Mouse (Mus musculus): ENCODE data around the gene Ppp5c. TPM values are rescaled to one million over a fixed set of nuclear protein-coding genes. Genes with fewer than 3 reads are reported as not detected.
"Not testable (repeated sequence)": the region's sequence is repeated elsewhere in the genome, so short reads cannot be mapped to it uniquely, and the experiment has no call there.

The Ppp5c gene
- polyA plus RNA-seq (2015; fragmentation: Nextera tagmentation; extraction: Ambion mirVana): 44.4 and 45.0 TPM in 2 replicates

DNA sequence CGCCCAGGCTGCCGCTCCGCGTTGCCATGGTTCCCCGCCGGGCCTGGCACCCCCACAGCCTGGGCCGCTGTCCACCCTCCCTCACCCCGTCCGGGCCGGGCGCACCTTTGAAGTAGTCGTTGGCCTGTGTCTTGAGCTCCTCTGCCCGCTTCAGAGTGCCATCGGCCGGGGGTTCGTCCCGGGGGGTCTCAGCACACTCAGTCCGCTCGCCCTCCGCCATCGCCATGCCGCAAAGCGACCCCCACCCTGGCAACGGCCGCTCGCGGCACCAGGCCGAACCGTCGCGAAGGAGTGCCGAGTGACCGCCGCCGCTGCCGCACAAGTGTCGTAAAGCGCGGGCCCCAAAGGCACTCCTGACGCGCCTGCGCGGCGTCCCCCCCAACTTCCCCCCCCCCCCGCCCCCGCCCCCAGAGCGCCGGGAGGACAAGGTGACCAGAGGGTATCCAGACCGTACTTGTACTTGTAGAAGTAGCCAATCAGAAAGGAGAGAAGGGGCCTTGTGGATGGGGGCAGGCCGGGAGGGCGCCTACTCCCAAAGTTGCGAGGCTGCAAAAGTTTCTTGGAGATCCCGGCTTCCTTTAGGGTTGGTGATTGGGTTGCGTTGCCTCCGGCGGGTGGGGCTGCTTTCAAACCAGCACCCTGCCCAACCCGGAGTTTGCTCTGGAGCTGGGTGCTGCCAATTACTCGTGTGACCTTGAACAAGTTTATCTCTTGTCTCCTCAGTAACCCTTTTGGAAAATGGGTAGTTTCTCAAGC, at the start of gene Ppp5c:
TSS of gene Ppp5c (minus strand) at position 337 of the 756 bp plus-strand sequence.
- H3K4me2 ChIP-seq (replicated peaks; ENCODE audit: low read depth): peak within 1 kb of the TSS; percentile 83
- H3K4me1 ChIP-seq (replicated peaks; ENCODE audit: control insufficient read depth, insufficient read depth, low read length): peaks cover 20% of the 10 kb centered on the region
- WGBS: under 1% methylated on average over 55 of the region's 58 CpGs
- peak within 1 kb of the TSS; percentile 82 for H3K4me3 ChIP-seq (ENCODE audit: low read depth, low read length)
- H3K36me3 ChIP-seq (ENCODE audit: control insufficient read depth, insufficient read depth): peaks cover 30% of the 10 kb centered on the region
- peak; percentile 78 for ATAC-seq
- peak within 1 kb of the TSS; percentile 75 for H3K9ac ChIP-seq (ENCODE audit: low read depth, low read length)
- TF ChIP-seq CTCF (IDR thresholded peaks at IDR 0.05; ENCODE audit: low read depth): no peak
- no peaks in the 10 kb centered on the region for H3K9me3 ChIP-seq (ENCODE audit: control insufficient read depth)
- no peaks in the 10 kb centered on the region for H3K27me3 ChIP-seq (replicated peaks; ENCODE audit: control insufficient read depth, insufficient read depth, low read length)
- peak within 1 kb of the TSS; percentile 79 for H3K27ac ChIP-seq (ENCODE audit: low read depth, low read length)

DNA sequence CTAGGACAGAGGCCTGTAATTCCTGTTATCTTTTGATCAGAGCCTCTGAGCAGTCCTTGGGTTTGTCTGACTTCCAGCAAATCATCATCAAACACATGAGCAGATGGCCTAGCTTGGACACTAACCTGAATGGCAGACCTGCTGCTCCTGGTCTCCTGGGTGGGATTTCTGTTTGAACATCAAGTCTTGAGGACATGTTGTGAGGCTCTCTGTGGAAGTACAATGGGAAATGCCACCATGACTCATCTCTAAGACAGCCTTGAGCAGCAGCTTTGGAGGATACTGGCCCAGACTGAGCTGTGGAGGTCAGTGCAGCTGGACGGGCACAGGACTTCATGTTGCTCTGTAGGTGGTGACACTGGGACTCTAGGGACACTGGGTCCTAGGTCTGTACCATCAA, 48.8 kb upstream of the Ppp5c start:
- WGBS: 81% methylated on average over 1 of the region's 1 CpGs

DNA sequence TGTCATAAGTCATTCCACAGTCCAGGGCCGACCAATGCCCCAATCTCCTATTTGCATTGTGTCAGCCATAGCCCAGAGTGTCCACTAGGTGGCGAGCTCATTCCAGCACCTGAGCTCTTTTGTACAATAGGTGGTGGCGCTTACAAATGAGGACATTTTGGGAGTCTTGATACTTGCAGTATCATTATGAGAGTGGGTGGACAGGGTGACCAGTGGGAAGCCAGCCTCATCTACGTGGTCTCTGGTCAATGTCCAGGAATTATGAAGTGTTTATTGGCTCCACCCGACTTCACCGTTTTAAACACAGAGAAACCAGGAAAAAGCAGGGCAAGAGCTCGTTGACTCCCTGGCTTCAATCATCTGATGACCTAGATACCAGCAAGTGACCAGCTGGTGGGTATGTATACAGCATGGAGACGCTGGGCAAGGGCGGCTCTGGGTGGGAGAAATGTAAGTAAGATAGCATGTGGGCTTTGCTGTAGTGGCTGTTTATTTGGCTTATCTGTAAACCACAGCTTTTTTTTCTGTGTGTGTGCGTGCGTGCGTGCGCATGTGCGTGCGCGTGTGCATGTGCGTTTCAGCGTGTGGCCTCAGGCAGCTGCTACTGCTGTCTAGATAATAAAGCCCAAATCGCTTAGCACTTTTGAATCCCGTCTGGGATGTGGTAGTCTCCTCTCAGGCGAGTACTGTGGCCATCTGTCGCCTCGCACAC, 46.3 kb upstream of the Ppp5c start, which contains the start of gene Psg16:
TSS of gene Psg16 (plus strand) at position 137 of the 712 bp plus-strand sequence.
- no peak within 1 kb of the TSS for H3K4me3 ChIP-seq (ENCODE audit: low read depth, low read length)
- H3K4me1 ChIP-seq (replicated peaks; ENCODE audit: control insufficient read depth, insufficient read depth, low read length): no peaks in the 10 kb centered on the region
- H3K9me3 ChIP-seq (ENCODE audit: control insufficient read depth): no peaks in the 10 kb centered on the region
- ATAC-seq: peak; percentile 28; the same call in 1 of the 2 replicates
- H3K27me3 ChIP-seq (replicated peaks; ENCODE audit: control insufficient read depth, insufficient read depth, low read length): no peaks in the 10 kb centered on the region
- H3K27ac ChIP-seq (ENCODE audit: low read depth, low read length): no peak within 1 kb of the TSS
- no peak within 1 kb of the TSS for H3K9ac ChIP-seq (ENCODE audit: low read depth, low read length)
- peak; percentile 93 for TF ChIP-seq CTCF (IDR thresholded peaks at IDR 0.05; ENCODE audit: low read depth)
- peak within 1 kb of the TSS; percentile 13; the same call in 1 of the 2 replicates for H3K4me2 ChIP-seq (replicated peaks; ENCODE audit: low read depth)
- H3K36me3 ChIP-seq (ENCODE audit: control insufficient read depth, insufficient read depth): no peaks in the 10 kb centered on the region
- WGBS: 62% methylated on average over 23 of the region's 23 CpGs

More for the DNA sequence above, 48.8 kb upstream of the Ppp5c start:
- no peak overlapping the region for H3K4me2 ChIP-seq (replicated peaks; ENCODE audit: low read depth)
- no peak overlapping the region for H3K9ac ChIP-seq (ENCODE audit: low read depth, low read length)
- no peaks in the 10 kb centered on the region for H3K36me3 ChIP-seq (ENCODE audit: control insufficient read depth, insufficient read depth)
- no peak overlapping the region for H3K4me3 ChIP-seq (ENCODE audit: low read depth, low read length)
- no peak overlapping the region for H3K27ac ChIP-seq (ENCODE audit: low read depth, low read length)
- ATAC-seq: no peak
- H3K9me3 ChIP-seq (ENCODE audit: control insufficient read depth): no peaks in the 10 kb centered on the region
- no peaks in the 10 kb centered on the region for H3K4me1 ChIP-seq (replicated peaks; ENCODE audit: control insufficient read depth, insufficient read depth, low read length)
- TF ChIP-seq CTCF (IDR thresholded peaks at IDR 0.05; ENCODE audit: low read depth): no peak
- no peaks in the 10 kb centered on the region for H3K27me3 ChIP-seq (replicated peaks; ENCODE audit: control insufficient read depth, insufficient read depth, low read length)

DNA sequence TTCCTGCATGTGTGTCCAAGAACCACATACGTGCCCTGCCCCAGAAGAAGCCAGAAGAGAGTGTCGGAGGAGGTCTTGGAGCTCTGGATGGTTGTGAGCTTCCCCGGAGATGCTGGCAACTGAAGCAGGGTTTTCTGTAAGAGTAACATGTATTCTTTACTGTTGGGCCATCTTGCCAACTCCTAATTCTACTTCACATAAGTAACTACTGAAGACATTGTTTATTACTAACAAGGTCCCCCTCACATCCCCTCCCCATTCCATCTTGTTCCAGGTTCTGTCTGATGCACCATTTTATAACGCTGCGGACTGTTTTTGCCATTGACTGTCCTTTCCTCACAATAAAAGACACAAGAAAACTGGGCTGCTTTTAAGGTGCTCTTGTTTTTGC, 45.8 kb upstream of the Ppp5c start:
- H3K9ac ChIP-seq (ENCODE audit: low read depth, low read length): no peak overlapping the region
- H3K27ac ChIP-seq (ENCODE audit: low read depth, low read length): no peak overlapping the region
- no peaks in the 10 kb centered on the region for H3K9me3 ChIP-seq (ENCODE audit: control insufficient read depth)
- no peak overlapping the region for H3K4me3 ChIP-seq (ENCODE audit: low read depth, low read length)
- H3K36me3 ChIP-seq (ENCODE audit: control insufficient read depth, insufficient read depth): no peaks in the 10 kb centered on the region
- ATAC-seq: no peak
- WGBS: 59% methylated on average over 5 of the region's 5 CpGs
- no peaks in the 10 kb centered on the region for H3K27me3 ChIP-seq (replicated peaks; ENCODE audit: control insufficient read depth, insufficient read depth, low read length)
- H3K4me2 ChIP-seq (replicated peaks; ENCODE audit: low read depth): no peak overlapping the region
- no peaks in the 10 kb centered on the region for H3K4me1 ChIP-seq (replicated peaks; ENCODE audit: control insufficient read depth, insufficient read depth, low read length)
- TF ChIP-seq CTCF (IDR thresholded peaks at IDR 0.05; ENCODE audit: low read depth): no peak

DNA sequence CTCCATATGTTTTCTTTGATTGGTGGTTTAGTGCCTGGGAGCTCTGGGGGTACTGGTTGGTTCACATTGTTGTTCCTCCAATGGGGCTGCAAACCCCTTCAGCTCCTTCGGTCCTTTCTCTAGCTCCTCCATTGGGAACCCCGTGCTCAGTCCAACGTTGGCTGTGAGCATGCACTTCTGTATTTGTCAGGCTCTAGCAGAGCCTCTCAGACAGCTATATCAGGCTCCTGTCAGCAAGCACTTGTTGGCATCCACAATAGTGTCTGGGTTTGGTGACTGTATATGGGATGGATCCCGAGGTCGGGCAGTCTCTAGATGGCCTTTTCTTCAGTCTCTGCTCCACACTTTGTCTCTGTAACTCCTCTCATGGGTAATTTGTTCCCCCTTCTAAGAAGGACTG, 39.9 kb upstream of the Ppp5c start:
- not testable (repeated sequence) for H3K9me3 ChIP-seq (ENCODE audit: control insufficient read depth); H3K27ac ChIP-seq (ENCODE audit: low read depth, low read length); ATAC-seq; H3K9ac ChIP-seq (ENCODE audit: low read depth, low read length); H3K36me3 ChIP-seq (ENCODE audit: control insufficient read depth, insufficient read depth); H3K4me2 ChIP-seq (replicated peaks; ENCODE audit: low read depth); H3K4me3 ChIP-seq (ENCODE audit: low read depth, low read length); H3K27me3 ChIP-seq (replicated peaks; ENCODE audit: control insufficient read depth, insufficient read depth, low read length); H3K4me1 ChIP-seq (replicated peaks; ENCODE audit: control insufficient read depth, insufficient read depth, low read length)
- WGBS: 59% methylated on average over 5 of the region's 5 CpGs

DNA sequence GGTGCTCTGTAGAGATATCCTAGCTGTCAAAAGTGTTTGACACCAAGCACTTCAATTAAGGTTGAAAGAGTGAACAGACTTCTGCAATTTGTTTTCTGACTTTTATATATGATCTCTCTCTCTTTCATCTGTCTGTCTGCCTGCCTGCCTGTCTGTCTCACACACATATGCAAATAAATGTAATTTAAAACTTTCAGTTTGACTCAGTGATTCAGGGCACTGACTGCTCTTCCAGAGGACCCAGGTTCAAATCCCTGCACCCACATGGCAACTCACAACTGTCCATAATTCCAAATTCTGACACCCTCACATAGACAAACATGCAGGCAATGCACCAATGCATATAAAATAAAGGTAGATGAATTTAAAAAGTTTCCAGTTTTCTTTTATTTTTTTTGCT, 39.3 kb upstream of the Ppp5c start:
- Histone ChIP-seq H3K4me1 (replicated peaks; ENCODE audit: control insufficient read depth, insufficient read depth, low read length) (0 out of 2 replicates have a peak, but pooled peaks cover 5% of the 10 kb centered on the region), H3K36me3 (ENCODE audit: control insufficient read depth, insufficient read depth) (no peaks in the 10 kb centered on the region), H3K4me2 (replicated peaks; ENCODE audit: low read depth) (no peak overlapping the region), H3K9me3 (ENCODE audit: control insufficient read depth) (no peaks in the 10 kb centered on the region), H3K27ac (ENCODE audit: low read depth, low read length) (no peak overlapping the region), H3K27me3 (replicated peaks; ENCODE audit: control insufficient read depth, insufficient read depth, low read length) (no peaks in the 10 kb centered on the region), H3K4me3 (ENCODE audit: low read depth, low read length) (no peak overlapping the region), H3K9ac (ENCODE audit: low read depth, low read length) (no peak overlapping the region)
- TF ChIP-seq CTCF (IDR thresholded peaks at IDR 0.05; ENCODE audit: low read depth): no peak
- ATAC-seq: no peak

Measured in intestine, postnatal 0 days (tissue).